Mouse (Mus musculus): ENCODE data around the gene Chp1.

DNA sequence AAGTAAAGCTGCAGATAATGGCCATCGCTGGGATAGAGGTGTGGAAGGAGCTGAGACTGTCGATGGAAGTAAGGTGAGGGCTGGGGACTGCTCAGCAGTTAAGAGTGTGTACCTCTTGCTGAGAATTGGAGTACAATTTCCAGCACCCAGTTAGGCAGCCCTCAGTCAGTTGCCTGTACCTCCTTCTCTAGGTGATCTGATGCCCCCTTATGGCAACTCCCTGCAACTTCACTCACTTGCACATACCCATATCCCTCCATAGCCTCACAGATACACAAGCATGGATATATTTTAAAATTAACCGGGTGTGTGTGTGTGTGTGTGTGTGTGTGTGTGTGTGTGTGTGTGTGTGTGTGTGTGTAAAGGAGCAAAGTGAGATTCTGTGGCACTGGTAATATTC is 35.2 kb upstream of the Chp1 start:
- TF ChIP-seq CTCF (IDR thresholded peaks at IDR 0.05; ENCODE audit: control insufficient read depth, insufficient read depth, insufficient replicate concordance, low read depth, low read length) (peak; percentile 16; the same call in 1 of the 2 replicates), POLR2A (IDR thresholded peaks at IDR 0.05; ENCODE audit: control insufficient read depth, low read depth, low read length) (no peak)

Data from testis, adult 2 months (tissue).